Mouse (Mus musculus) megakaryocyte, embryonic 14.5 days (primary cell): ENCODE results near the gene Ptprm.

Experiments
- FLI1 ChIP-seq: IDR thresholded peaks from 2 replicates; pipeline ENCODE4 v1.6.1; 2012; ENCODE audit warnings: low read length, inconsistent platforms, mixed read lengths
- GATA1 ChIP-seq: IDR thresholded peaks from 3 replicates; pipeline ENCODE4 v1.6.1; 2012; ENCODE audit warnings: mixed read lengths, low read length, inconsistent platforms, borderline replicate concordance

DNA sequence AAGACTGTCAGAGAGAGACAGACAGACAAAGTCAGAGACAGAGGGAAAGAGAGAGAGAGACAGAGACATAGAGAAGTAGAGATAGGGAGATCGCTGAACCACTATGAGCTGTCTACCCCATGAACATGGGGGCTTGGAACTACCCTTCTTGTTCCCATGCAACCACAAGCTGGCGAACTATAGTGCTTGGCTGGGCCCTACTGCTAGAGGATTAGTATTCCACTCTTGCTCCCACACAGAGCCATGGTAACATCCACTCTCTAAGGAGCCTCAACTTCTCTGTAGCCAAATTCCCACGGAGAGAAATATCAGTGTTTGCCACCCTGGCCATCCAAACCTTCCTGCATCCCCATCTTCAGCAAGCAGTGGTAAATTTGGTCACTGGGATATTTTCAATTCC lies 202.0 kb downstream of the Ptprm start:
- TF ChIP-seq GATA1 (no peak), FLI1 (no peak)
